Mouse (Mus musculus): Measurements from ENCODE around the gene Sh3bgrl3. TPM values are rescaled to one million over a fixed set of nuclear protein-coding genes. Genes with fewer than 3 reads are reported as not detected.

The Sh3bgrl3 gene
- polyA plus RNA-seq, 2 experiments from 2014 or later: 977 to 1,004 TPM

Other genes starting within 250 kb of the Sh3bgrl3 start
- 100 to 1,000 TPM; 118 to 183 TPM for gene Rps6ka1, start 241.0 kb downstream of the Sh3bgrl3 start, polyA plus RNA-seq (2017; shearing (Covaris generic))
- gene Hmgn2, start 160.1 kb downstream of the Sh3bgrl3 start, polyA plus RNA-seq (2017; shearing (Covaris generic)): 100 to 1,000 TPM; 379 to 453 TPM
- 10 to 100 TPM; 23.5 to 24.3 TPM for gene Dhdds, start 127.9 kb downstream of the Sh3bgrl3 start, polyA plus RNA-seq (2017; shearing (Covaris generic))
- not detected for gene Lin28a, start 109.9 kb downstream of the Sh3bgrl3 start, polyA plus RNA-seq (2017; shearing (Covaris generic))
- 1 to 10 TPM in 1 of 2 experiments, under 1 TPM in 1; 0.85 to 1.3 TPM for gene Zfp683, start 75.0 kb downstream of the Sh3bgrl3 start, polyA plus RNA-seq (2017; shearing (Covaris generic))
- 10 to 100 TPM; 20.9 to 28.2 TPM for gene Crybg2, start 68.0 kb downstream of the Sh3bgrl3 start, polyA plus RNA-seq (2017; shearing (Covaris generic))
- gene Cd52, start 33.7 kb downstream of the Sh3bgrl3 start, polyA plus RNA-seq (2017; shearing (Covaris generic)): 1,000 to 10,000 TPM; 2,918 to 3,094 TPM
- 10 to 100 TPM; 31.2 to 54.2 TPM for gene Ubxn11, start 26.2 kb downstream of the Sh3bgrl3 start, polyA plus RNA-seq (2017; shearing (Covaris generic))
- 100 to 1,000 TPM in 1 of 2 experiments, 10 to 100 TPM in 1; 72.5 to 166 TPM for gene Cep85, start 58.3 kb upstream of the Sh3bgrl3 start, polyA plus RNA-seq (2017; shearing (Covaris generic))
- not detected for gene Gm7534, start 74.2 kb upstream of the Sh3bgrl3 start, polyA plus RNA-seq (2017; shearing (Covaris generic))
- not detected for gene Catsper4, start 98.6 kb upstream of the Sh3bgrl3 start, polyA plus RNA-seq (2017; shearing (Covaris generic))
- gene Cnksr1, start 109.6 kb upstream of the Sh3bgrl3 start, polyA plus RNA-seq (2017; shearing (Covaris generic)): not detected
- 1 to 10 TPM in 1 of 2 experiments, not detected in 1; 3.7 TPM for gene E130218I03Rik, start 114.9 kb upstream of the Sh3bgrl3 start, polyA plus RNA-seq (2017; shearing (Covaris generic))
- 1 to 10 TPM; 4.3 to 6.8 TPM for gene Zfp593, start 116.8 kb upstream of the Sh3bgrl3 start, polyA plus RNA-seq (2017; shearing (Covaris generic))
- not detected for gene Gm30191, start 118.1 kb upstream of the Sh3bgrl3 start, polyA plus RNA-seq (2017; shearing (Covaris generic))
- gene Grrp1, start 125.3 kb upstream of the Sh3bgrl3 start, polyA plus RNA-seq (2017; shearing (Covaris generic)): not detected
- 10 to 100 TPM; 20.7 to 24.2 TPM for gene Pdik1l, start 159.1 kb upstream of the Sh3bgrl3 start, polyA plus RNA-seq (2017; shearing (Covaris generic))
- gene Trim63, start 186.3 kb upstream of the Sh3bgrl3 start, polyA plus RNA-seq (2017; shearing (Covaris generic)): not detected
- gene Slc30a2, start 214.4 kb upstream of the Sh3bgrl3 start, polyA plus RNA-seq (2017; shearing (Covaris generic)): under 1 TPM; 0.19 TPM

All from CD4-positive, CD25-positive, alpha-beta regulatory T cell, adult 4 months (primary cell).